Mouse (Mus musculus): ENCODE data around the gene Dennd2c. TPM values are rescaled to one million over a fixed set of nuclear protein-coding genes. Genes with fewer than 3 reads are reported as not detected.

Dennd2c gene
- polyA plus RNA-seq, 1 experiment, result 1.2 TPM

DNA sequence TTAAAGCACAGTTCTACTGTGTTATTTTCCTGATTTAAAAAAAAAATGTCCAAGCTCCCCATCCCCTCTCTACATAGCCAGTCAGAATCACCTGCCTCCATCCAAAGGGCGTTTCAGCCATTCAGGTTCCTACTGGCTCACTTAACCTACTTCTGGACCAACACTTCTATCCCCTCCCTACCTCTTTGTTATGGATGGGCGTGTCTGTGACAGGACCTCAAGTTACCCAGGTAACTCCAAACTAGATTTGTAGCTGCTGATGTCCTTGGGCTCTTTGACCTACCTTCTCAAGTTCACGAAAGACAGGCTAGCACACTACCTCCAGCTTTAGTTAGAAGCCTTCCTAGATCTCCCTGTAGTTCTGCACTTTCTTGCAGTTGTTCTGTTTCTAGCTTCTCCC lies 16.4 kb upstream of the Dennd2c start:
- no peak overlapping the region for H3K4me3 ChIP-seq (ENCODE audit: extremely low read depth, insufficient read depth, insufficient read length)
- 90% methylated on average over 3 of the region's 3 CpGs for WGBS
- no peak for TF ChIP-seq CTCF (IDR thresholded peaks at IDR 0.05; ENCODE audit: extremely low read depth, insufficient read depth, insufficient read length, insufficient replicate concordance)
- no peak for TF ChIP-seq POLR2A (IDR thresholded peaks at IDR 0.05; ENCODE audit: low read depth, low read length)
- H3K27me3 ChIP-seq (ENCODE audit: control insufficient read depth, insufficient read depth, low read length), result no peaks in the 10 kb centered on the region
- no peak overlapping the region for H3K27ac ChIP-seq (ENCODE audit: insufficient read depth, low read length)
- H3K36me3 ChIP-seq (ENCODE audit: control insufficient read depth, insufficient read depth, low read length), result no peaks in the 10 kb centered on the region
- no peak for DNase-seq (ENCODE audit: low read depth in 1 of 2, low spot score in 2 of 2)
- H3K4me1 ChIP-seq (ENCODE audit: control insufficient read depth, insufficient read depth, insufficient read length), result no peaks in the 10 kb centered on the region

DNA sequence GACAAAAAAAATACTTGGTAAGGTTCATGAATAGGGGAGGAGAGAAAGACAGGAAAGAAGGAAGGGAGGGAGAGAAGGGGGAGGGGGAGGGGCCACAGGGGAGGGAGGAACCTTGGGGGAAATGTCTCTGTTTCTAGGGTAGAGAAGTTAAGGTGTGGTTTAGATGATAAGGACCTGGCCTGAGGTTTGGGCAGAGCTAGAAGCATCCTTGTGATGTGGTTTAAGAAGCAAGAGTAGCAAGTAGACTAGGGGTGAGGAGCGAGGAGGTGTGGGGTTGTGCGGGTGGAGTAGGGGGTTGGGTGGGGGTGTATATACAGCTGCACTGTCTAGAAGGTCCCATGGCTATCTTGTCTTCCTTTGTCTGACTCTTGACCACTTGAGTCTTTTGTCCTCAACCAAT lies 10.7 kb upstream of the Dennd2c start:
- DNase-seq (ENCODE audit: low read depth in 1 of 2, low spot score in 2 of 2), result peak in 1 of 2 experiments; percentile 25
- 69% methylated on average over 2 of the region's 2 CpGs for WGBS
- Histone ChIP-seq H3K27me3 (ENCODE audit: control insufficient read depth, insufficient read depth, low read length) (no peaks in the 10 kb centered on the region), H3K4me3 (ENCODE audit: extremely low read depth, insufficient read depth, insufficient read length) (no peak overlapping the region), H3K27ac (ENCODE audit: insufficient read depth, low read length) (no peak overlapping the region), H3K36me3 (ENCODE audit: control insufficient read depth, insufficient read depth, low read length) (no peaks in the 10 kb centered on the region), H3K4me1 (ENCODE audit: control insufficient read depth, insufficient read depth, insufficient read length) (no peaks in the 10 kb centered on the region)
- TF ChIP-seq CTCF (IDR thresholded peaks at IDR 0.05; ENCODE audit: extremely low read depth, insufficient read depth, insufficient read length, insufficient replicate concordance) (no peak), POLR2A (IDR thresholded peaks at IDR 0.05; ENCODE audit: low read depth, low read length) (no peak)

DNA sequence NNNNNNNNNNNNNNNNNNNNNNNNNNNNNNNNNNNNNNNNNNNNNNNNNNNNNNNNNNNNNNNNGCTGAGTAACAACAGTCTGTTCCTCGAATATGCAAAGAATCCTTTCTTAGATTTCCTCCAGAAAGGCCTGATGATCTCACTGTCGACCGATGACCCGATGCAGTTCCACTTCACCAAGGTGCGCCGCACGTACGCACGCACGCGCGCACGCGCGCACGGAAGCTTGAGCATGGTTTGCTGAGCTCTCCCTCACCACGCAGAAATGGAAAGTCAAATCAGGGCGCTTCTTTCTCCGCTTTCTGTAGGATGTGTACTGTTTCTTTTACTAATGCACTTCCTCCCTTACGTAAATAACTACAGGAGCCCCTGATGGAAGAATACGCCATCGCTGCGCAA lies 3.7 kb upstream of the Dennd2c start:
- H3K27me3 ChIP-seq (ENCODE audit: control insufficient read depth, insufficient read depth, low read length), result peaks cover 5% of the 10 kb centered on the region; the same call in 1 of the 2 replicates
- TF ChIP-seq POLR2A (IDR thresholded peaks at IDR 0.05; ENCODE audit: low read depth, low read length) (no peak), CTCF (IDR thresholded peaks at IDR 0.05; ENCODE audit: extremely low read depth, insufficient read depth, insufficient read length, insufficient replicate concordance) (no peak)
- no peak overlapping the region for H3K4me3 ChIP-seq (ENCODE audit: extremely low read depth, insufficient read depth, insufficient read length)
- DNase-seq (ENCODE audit: low read depth in 1 of 2, low spot score in 2 of 2), result no peak
- no peaks in the 10 kb centered on the region for H3K36me3 ChIP-seq (ENCODE audit: control insufficient read depth, insufficient read depth, low read length)
- H3K27ac ChIP-seq (ENCODE audit: insufficient read depth, low read length), result no peak overlapping the region
- WGBS, result 88% methylated on average over 23 of the region's 23 CpGs
- peaks cover 3% of the 10 kb centered on the region for H3K4me1 ChIP-seq (ENCODE audit: control insufficient read depth, insufficient read depth, insufficient read length)

DNA sequence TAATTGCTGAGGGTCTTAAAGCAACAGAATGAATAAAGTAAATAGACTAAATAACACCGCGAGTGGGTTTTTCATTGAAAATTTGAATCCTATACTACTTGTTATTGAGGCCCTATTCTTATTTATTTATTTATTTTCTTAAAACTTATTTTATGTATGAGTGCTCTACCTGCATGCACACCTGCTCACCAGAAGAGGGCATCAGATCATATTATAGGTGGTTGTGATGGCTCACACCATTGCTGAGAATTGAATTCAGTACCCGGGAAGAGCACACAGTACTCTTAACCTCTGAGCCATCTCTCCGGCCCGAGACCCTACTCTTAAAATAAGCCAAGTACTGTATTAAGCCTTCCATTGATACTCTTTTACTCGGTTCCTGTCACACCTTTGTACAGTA lies 2.7 kb upstream of the Dennd2c start:
- peaks cover 3% of the 10 kb centered on the region for H3K4me1 ChIP-seq (ENCODE audit: control insufficient read depth, insufficient read depth, insufficient read length)

GRCm38 (mm10) chr3:103100735-103101134 lies 1.7 kb upstream of the Dennd2c start:
- peaks cover 5% of the 10 kb centered on the region; the same call in 1 of the 2 replicates for H3K27me3 ChIP-seq (ENCODE audit: control insufficient read depth, insufficient read depth, low read length)
- TF ChIP-seq CTCF (IDR thresholded peaks at IDR 0.05; ENCODE audit: extremely low read depth, insufficient read depth, insufficient read length, insufficient replicate concordance) (no peak), POLR2A (IDR thresholded peaks at IDR 0.05; ENCODE audit: low read depth, low read length) (no peak)
- H3K4me1 ChIP-seq (ENCODE audit: control insufficient read depth, insufficient read depth, insufficient read length), result peaks cover 3% of the 10 kb centered on the region
- no peak for DNase-seq (ENCODE audit: low read depth in 1 of 2, low spot score in 2 of 2)
- no peak overlapping the region for H3K27ac ChIP-seq (ENCODE audit: insufficient read depth, low read length)
- no peak overlapping the region for H3K4me3 ChIP-seq (ENCODE audit: extremely low read depth, insufficient read depth, insufficient read length)
- WGBS, result 32% methylated on average over 2 of the region's 2 CpGs
- H3K36me3 ChIP-seq (ENCODE audit: control insufficient read depth, insufficient read depth, low read length), result no peaks in the 10 kb centered on the region

More for the DNA sequence above, 2.7 kb upstream of the Dennd2c start:
- H3K27ac ChIP-seq (ENCODE audit: insufficient read depth, low read length), result no peak overlapping the region
- H3K27me3 ChIP-seq (ENCODE audit: control insufficient read depth, insufficient read depth, low read length), result peaks cover 5% of the 10 kb centered on the region; the same call in 1 of the 2 replicates
- no peak for DNase-seq (ENCODE audit: low read depth in 1 of 2, low spot score in 2 of 2)
- H3K36me3 ChIP-seq (ENCODE audit: control insufficient read depth, insufficient read depth, low read length), result no peaks in the 10 kb centered on the region
- WGBS, result 81% methylated on average over 6 of the region's 6 CpGs
- H3K4me3 ChIP-seq (ENCODE audit: extremely low read depth, insufficient read depth, insufficient read length), result no peak overlapping the region
- no peak for TF ChIP-seq CTCF (IDR thresholded peaks at IDR 0.05; ENCODE audit: extremely low read depth, insufficient read depth, insufficient read length, insufficient replicate concordance)
- no peak for TF ChIP-seq POLR2A (IDR thresholded peaks at IDR 0.05; ENCODE audit: low read depth, low read length)

DNA sequence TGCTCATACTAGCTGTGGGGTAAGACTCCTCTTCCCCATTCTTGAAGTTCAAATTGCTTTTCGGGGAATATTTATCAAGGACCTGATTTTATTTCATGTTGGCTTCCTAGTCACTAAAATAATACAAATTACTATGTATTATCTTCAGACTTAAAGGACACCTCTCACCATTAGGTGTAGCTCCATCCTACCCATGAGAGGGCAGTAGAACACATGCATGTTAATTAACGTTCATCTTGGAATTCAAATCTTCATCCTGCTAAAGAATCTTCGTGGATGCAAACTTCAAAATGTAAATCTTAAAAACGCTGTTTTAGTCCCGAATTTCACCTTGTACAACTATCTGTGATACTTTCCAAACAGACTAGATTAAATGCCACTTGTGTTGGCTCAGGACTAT lies 1.2 kb upstream of the Dennd2c start:
- H3K27ac ChIP-seq (ENCODE audit: insufficient read depth, low read length), result no peak overlapping the region
- H3K4me1 ChIP-seq (ENCODE audit: control insufficient read depth, insufficient read depth, insufficient read length), result peaks cover 3% of the 10 kb centered on the region
- peaks cover 5% of the 10 kb centered on the region; the same call in 1 of the 2 replicates for H3K27me3 ChIP-seq (ENCODE audit: control insufficient read depth, insufficient read depth, low read length)
- 48% methylated on average over 5 of the region's 5 CpGs for WGBS
- TF ChIP-seq POLR2A (IDR thresholded peaks at IDR 0.05; ENCODE audit: low read depth, low read length), result no peak
- TF ChIP-seq CTCF (IDR thresholded peaks at IDR 0.05; ENCODE audit: extremely low read depth, insufficient read depth, insufficient read length, insufficient replicate concordance), result no peak
- no peak overlapping the region for H3K4me3 ChIP-seq (ENCODE audit: extremely low read depth, insufficient read depth, insufficient read length)
- no peak for DNase-seq (ENCODE audit: low read depth in 1 of 2, low spot score in 2 of 2)
- H3K36me3 ChIP-seq (ENCODE audit: control insufficient read depth, insufficient read depth, low read length), result no peaks in the 10 kb centered on the region

DNA sequence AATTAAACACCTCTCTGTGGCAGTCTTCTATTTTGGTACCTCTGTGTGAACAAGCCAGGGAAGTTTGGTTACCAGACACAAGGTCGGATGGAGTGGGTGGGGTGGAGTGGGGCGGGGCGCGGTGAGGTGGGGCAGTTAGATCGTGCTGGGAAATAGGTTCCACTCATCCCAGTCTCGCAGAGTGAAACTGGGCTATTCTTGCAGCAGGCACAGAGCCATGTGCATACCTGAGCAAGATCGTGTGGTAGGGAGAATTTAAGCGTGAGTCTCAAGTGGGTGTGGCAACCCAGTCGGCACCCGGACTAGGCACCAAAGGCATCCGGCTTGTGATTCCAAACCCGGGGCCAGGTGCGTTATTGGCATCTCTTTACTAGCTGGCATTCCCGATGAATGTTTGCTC lies 495 bp upstream of the Dennd2c start:
- peaks cover 3% of the 10 kb centered on the region for H3K4me1 ChIP-seq (ENCODE audit: control insufficient read depth, insufficient read depth, insufficient read length)
- WGBS, result 2% methylated on average over 14 of the region's 14 CpGs
- H3K27ac ChIP-seq (ENCODE audit: insufficient read depth, low read length), result no peak overlapping the region
- peak in 1 of 2 experiments; percentile 7 for DNase-seq (ENCODE audit: low read depth in 1 of 2, low spot score in 2 of 2)
- no peak for TF ChIP-seq POLR2A (IDR thresholded peaks at IDR 0.05; ENCODE audit: low read depth, low read length)
- no peak for TF ChIP-seq CTCF (IDR thresholded peaks at IDR 0.05; ENCODE audit: extremely low read depth, insufficient read depth, insufficient read length, insufficient replicate concordance)
- H3K27me3 ChIP-seq (ENCODE audit: control insufficient read depth, insufficient read depth, low read length), result peaks cover 5% of the 10 kb centered on the region; the same call in 1 of the 2 replicates
- H3K4me3 ChIP-seq (ENCODE audit: extremely low read depth, insufficient read depth, insufficient read length), result peak overlapping the region; percentile 69
- H3K36me3 ChIP-seq (ENCODE audit: control insufficient read depth, insufficient read depth, low read length), result no peaks in the 10 kb centered on the region

Measured in spleen, adult 2 months (tissue).